Mouse (Mus musculus) CD4-positive, CD25-positive, alpha-beta regulatory T cell, adult 4 months (primary cell): ENCODE results near the gene Glb1l2. TPM values are rescaled to one million over a fixed set of nuclear protein-coding genes. Genes with fewer than 3 reads are reported as not detected.

ENCODE experiments used
- ATAC-seq: one replicate; pipeline ENCODE4 v1.8.0; 2017
- polyA plus RNA-seq, 2 experiments: library from polyadenylated mRNA; unstranded; fragments of 100-300 nt; shearing (Covaris generic); gene quantifications; one replicate each; pipeline ENCODE4 v1.2.1; 2017

The Glb1l2 gene
- not detected for polyA plus RNA-seq

DNA sequence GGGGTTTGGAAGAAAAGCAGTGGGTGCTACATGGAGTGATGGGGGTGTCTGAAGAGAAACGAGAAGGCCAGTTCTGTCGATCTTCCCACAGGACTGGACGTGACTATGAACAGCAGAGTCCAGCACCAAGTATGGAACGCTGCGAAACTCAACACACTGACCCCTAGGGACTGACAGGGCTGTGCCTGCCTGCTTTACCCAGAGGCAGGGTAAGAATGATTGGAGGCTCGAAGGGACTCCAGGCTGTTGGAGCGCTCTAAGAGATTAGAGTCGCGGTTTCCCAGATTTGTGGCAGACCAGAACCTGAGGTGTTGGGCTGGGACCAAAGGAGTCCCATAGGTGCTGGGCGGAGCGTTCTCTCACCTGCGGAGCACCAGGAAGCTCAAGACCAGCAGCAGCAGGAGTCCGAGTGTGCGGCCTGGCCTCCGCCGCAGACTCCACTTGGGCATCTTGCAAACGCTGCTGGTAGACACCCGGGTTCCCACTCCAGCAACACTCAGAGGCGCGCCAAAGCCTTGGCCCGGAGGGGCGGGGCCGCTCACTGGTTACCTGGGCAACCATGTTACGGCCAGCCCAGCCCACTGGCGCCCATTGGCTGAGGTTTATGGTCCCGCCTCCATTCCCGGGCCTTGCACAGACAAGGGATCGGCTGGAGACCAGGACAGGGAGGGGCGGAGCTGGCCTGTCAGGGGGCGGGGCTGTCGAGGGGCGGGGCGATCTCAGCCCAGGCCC lies at the start of gene Glb1l2:
Glb1l2 (minus strand) TSS at position 534 of the 732 bp plus-strand sequence.
- ATAC-seq, result no peak

DNA sequence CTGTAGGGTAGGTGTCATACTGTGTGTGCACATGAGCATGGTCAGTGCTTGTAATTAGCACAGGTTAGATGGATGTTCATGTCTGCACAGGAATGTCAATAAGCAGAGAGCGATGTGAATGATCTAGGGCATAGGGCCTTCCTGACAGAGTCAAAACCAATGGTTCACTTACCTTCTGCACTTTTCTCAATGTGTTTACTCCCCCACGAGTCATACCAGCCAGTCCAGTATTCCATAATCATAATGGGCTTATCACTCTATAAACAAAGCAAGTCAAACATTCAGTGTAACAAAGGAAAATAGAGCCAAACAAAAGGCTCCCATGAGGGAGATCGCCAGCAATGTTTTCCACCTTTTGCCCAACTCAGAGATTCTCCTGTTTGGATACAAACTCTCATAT lies 24.8 kb upstream of the Glb1l2 start:
- no peak for ATAC-seq

DNA sequence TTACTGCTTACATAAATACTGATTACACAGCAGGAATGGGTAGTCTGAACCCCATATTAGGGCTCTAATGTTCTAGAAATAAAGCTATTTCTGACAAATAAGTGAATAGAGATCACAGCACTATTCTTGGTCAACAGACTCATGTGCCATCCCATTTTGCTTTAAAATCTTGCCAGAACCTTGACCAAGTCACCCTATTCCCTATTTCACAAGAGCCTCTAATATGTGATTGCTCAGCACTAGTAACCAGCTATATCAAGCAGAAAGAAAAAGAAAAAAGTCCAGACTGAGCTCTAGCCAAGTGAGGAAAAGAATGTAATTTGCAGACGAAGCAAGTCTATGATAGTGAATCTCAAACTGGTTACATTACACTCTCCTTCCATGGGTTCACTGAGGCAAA lies 13.7 kb upstream of the Glb1l2 start:
- ATAC-seq, result no peak

DNA sequence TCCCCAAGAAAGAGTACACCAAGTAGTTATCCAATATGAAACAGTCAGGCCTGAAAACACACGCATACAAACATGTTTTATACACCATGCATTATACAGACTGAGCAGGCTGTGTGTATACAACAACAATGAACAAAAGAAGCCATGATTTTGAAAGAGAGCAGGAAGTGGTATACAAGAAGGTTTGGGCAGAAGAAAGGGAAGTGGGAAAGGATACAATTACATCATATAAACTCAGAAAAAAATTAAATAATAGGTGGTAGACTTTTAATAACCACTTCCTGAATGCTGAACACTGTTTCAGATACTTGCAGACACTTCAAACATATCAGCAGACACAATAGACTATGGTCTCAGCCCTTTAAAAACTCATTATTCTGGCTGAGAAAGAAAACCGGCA lies 2.5 kb upstream of the Glb1l2 start:
- ATAC-seq, result no peak

DNA sequence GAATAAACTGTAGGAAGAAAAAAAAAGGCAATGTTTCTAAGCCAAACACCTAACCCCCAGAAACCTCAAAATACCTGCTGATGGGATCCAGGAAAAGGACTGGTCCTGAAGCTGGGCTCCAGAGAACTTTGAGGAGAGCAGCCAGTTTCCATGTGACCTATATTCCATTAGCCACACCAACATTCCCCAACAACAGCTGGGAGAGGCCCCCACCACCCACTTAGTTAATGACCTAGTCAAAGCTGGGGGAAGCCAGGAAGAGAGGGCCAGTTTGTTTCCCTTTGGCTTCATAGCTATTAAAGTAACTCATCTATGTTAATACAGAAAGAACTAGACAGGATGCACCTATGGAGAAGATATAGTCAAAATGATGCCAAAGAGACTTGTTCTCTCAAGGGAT lies 1.9 kb downstream of the Glb1l2 start:
- ATAC-seq, result no peak

DNA sequence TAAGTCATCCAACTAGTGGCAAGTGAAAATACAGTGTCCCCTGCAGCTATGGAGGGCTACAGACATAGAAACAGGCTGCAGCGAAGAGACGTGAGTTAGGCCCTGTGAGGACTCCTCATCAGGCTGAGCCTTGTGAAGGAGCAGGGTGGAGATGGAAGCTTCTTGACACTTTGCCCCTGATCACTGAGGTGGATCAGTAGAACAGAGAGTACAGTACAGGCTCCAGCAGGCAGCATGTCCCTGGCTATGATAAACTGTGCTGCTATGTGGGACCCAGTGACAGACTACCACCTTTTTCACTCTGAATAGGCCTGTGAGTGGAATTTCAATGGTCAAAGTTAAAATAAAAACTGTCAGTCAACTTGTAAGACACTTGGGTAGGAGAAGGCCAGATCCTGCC lies 5.9 kb downstream of the Glb1l2 start:
- ATAC-seq, result no peak

DNA sequence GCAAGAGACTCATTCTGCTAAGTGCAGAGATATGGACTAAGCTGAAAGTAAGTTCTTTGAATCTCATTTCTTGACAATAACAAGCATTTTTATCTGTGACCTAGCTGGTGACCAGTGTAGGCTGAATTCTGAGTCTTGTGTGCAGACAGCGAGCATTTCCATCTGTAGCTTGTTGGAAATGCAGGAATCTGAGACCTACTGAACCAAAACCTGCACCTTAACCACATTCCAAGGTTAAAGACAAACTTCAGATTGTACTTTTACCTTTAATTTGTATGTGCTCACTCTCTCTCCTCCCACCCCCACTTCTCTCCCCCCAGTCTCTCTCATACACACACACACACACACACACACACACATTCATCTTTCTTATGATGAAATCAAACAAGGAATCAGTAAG lies 7.5 kb downstream of the Glb1l2 start:
- no peak for ATAC-seq

DNA sequence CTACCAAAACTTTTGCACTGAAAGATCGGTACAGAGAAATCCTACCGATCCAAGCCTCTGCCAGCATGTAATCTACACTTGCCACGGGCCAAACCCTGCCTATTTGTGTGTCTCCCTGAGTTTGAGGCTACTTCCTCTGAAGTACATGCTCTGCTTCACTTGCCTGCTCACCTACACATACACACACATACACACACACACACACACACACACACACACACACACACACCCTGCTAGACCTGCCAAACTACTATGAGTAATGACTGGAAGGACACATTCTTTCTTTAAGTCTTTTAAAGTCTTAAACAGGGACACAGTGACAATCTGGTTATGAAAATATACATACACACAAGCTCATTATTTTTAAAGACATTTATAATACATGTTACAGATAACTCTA lies 8.1 kb downstream of the Glb1l2 start:
- ATAC-seq, result no peak

DNA sequence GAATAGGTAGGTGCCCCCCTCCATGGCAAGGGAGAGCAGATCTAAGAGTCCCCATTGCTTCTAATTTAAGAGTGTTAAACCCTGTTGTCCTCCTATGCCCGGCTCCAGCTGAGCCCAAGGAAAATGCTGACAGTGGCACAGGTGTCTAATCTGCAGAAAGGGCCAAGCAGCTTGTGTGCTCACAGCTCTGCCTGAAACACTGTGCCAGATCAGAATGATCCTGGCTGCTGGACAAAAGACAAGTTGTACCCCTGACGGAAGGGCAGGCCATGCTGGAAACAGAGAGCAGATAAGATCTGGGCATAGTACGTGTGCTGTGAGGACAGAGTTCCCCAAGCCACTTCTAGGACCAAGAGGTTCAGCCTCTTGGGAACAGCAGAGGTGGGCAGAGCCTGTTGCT lies 13.4 kb downstream of the Glb1l2 start:
- ATAC-seq, result no peak

DNA sequence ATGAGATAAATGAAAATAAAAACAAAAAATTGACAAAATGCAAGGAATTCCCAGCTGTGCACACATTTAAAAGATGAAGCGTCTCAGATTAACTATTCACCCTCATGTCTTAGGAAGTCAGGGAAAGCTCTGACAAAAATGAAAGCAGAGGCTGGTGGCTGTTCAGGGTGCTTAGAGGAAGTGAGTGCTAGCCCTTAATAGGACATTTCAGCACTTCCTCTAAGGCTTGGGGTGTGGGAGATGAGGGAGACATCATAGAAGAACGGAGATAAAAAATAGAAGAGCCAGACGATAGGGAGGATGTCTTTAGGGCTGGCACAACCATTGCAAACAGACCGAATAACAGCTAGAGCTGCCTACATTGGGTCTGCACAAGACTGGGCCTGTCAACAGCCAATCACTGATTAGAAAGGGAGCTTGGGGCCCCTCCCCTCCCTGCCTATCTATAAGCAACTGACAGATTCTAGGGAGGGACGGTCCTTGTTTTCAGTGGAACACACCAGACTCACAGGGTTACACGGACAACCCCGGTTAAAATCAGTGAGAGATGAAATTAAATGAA lies 22.8 kb downstream of the Glb1l2 start:
- no peak for ATAC-seq

DNA sequence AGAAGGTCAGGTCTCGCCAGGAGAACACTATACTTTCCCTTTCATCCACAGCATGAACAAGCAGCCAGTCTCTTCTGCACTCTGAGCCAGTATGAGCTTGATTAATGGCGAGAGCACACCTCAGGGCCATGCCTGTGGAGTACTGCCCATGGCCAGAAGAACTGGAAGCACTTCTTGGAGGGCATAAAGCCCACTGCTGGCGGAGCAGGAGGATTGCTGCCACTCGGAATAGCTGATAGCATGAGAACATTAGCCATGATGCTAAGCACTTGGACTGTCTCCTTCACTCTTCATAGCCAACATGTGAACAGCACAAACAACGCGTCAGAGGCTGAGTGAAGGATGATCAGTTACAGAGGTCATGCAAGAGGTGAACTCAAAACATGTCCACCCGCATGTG lies 27.8 kb downstream of the Glb1l2 start:
- no peak for ATAC-seq

DNA sequence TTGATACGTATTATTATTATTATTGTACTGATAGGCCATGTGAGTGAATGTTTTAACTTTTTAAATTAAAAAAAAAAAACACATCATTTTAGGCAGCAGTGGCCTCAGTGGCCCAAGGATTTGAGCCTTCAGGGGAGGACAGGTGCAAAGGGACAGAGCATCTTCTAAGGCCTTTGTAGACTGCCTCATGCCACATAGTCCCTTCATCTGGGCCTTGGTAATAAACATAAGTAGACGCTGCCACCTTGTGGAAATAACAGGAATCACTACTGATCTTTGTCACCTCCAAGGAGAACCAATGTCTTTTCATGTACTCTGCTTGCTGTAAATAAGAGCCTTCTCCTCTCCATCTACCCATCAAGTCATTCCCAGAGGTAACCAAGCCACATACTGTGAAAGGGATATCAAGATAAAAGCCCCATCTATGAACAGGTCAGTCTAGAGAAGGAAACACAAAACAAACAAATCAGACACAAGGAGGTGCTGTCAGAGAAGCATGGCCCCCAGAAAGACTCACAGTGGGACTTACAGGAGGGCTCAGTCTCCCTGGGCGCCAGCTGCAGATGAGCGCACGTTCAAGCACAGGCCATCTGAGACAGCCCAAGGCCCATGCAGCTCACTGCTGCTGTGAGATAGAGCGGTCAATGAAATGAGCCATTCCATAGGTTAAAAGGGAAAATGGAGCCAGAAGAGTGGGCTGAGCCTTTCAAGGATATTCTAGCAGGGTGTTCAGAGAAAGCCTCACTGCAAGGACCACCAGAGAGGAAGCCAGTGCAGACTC lies 30.0 kb downstream of the Glb1l2 start:
- no peak for ATAC-seq

DNA sequence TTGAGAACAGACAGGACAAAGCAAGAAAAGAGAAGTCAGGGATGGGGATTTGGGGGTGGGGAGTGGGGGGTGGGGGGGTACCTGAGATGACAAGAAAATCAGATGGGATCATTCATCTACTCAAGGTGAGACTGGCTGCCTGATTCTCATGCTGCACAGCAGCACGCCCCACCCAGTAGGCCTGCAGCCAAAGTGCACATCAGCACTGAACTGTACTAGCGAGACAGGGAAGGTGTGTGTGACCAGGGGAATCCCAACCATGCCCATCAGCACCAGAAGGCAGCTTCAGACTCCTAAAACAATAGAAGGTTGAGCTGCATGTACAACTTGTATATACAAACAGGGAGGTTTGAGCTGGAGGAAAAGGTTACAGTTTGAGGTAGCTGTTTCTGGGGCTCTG lies 30.6 kb downstream of the Glb1l2 start:
- no peak for ATAC-seq

DNA sequence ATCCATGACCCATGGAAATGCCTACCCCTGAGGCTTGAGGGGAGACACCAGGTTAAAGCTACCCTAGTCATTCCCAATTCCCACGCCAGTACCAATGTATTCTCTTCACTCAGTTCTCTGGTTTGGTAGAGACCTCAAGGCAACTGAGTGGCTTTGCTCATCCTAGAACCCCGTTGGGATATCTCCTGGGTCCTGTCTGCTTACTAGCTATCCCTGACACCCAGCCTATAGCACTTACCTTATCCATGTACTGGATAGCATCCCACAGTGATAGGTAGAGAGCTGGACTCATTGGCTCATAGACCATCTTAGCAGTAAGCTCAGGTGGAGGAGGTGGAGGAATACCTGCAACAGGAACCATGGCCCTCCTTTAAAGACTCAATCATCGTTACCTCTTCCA lies 38.1 kb downstream of the Glb1l2 start:
- ATAC-seq, result no peak

DNA sequence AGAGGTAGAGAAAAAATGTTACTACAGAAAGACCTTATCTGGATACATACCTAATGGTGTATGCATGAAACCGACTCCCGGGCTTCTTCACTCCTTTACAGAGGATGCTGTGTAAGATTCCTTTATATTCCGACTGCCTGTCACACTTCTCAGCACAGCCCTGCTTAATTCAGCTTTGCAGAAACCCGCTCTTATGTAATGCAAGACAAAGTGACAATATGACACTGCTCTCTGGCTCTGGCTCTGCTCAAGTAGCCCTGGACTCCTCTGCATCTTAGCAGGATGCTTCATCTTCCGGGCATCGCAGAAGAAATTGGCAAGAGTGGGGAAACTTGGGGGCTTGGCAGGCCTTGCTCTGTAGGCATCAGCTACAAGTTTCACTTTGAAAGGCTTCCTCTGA lies 43.8 kb downstream of the Glb1l2 start:
- no peak for ATAC-seq

DNA sequence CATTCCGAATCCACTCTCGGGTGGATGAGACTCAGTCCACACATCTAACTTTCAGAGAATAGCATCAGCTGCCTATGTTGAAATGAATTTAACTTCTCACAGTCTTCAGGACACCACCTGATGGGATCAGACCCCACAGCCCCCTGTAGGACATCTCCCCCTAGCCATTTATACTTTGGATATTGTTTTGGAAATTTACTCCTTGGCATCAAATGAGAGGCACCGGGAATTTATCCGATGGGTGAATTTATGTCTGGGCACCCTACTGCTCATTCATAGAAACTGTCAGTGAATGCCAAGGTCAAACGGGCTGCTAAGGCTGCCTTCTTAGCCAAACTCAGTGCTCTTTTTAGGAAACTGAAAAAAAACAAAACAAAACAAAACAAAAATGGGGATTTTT lies 45.7 kb downstream of the Glb1l2 start:
- no peak for ATAC-seq

DNA sequence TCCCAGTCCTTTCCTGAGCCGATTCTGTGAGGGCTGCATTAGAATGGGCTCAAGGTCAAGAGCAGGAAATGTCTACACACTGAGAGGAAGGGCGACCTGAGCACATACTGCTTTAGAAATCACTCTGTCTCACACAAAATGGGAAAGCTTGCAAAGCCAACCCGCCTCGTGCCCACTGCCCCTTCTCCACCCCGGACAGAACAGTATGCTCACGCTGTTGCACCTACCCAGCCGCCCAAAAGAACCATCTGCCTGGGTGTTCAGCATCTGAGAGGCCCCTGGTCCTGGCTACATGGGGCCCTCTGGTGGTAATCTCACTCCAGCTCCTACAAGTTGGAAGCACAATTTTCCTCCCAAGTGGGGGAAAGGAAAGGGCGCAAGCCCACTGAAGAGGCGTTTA lies 46.2 kb downstream of the Glb1l2 start:
- no peak for ATAC-seq

DNA sequence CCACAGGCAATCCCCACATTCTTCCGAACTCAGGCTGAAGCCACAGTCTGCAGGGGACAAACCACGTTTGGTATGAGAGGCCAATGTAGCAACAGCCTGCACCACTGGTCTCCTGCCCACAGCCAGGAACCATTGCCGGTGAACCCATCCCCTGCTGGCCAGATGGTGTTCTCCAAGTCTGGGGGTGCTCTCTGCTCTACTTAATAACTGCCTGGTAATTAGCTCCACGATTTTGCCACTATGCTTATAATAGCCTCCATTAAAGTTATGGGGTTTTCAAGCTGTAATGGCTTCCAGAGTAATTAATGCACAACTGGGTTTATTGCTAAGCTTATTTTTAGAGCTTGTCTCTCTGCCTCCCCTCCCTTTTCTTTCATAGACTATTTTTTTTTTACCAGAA lies 57.4 kb downstream of the Glb1l2 start:
- ATAC-seq, result no peak

DNA sequence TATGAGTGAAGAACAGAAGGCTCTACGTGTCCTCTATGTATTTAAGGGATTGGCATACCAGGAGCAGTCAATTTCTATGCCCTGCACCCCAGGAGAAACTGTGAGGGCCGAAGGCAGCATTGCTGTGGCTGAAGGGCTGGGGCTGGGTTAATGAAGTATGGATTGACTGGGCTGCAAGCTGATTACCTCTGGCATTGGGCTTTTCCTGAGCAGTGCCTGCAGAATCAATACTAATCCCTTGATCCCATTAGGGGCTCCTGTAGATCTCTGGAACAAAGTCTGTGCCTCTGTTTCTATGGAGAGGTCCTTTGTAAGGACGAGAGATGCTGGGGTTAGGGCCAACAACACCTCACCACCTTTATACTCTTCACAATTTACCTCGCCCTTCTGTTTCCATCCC lies 59.1 kb downstream of the Glb1l2 start:
- ATAC-seq, result no peak

DNA sequence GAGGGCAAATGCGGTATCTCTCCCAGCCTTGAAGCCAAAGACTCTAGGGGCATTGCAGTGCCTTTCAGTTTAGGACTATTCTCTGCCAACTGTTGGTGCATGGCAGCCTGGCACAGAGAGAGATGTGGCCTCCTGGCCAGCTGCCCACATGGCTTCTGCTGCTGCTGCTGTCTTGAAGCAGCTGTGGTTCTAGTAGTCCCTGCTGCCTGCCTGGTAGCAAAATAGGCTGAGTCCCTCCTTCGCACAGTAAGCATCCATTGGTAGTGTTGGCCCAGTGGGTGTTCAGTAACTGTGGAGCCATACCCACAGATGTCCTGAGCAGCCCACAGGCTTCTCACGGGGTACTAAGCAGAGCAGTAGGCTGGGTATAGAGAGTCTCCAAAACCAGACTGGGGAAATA lies 63.5 kb downstream of the Glb1l2 start:
- no peak for ATAC-seq

DNA sequence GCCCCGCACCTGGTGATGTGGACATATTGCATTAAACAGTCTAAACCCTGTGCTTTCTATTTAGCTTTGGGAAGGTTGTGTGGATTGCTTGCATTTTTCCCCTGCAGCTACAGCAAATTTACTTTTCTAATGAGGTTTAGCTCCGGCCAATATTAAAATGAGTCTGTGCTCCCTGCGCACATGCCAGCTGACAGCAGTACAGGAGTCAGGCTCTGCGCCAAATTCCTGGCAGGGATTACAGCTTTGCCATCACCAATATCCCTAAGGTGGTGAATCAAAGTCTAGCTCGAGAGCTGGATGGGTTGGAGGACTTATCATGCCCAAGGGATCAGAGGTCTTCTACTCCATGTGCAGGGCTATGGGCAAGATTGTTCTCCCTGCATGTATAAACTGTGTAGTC lies 69.2 kb downstream of the Glb1l2 start:
- ATAC-seq, result no peak

DNA sequence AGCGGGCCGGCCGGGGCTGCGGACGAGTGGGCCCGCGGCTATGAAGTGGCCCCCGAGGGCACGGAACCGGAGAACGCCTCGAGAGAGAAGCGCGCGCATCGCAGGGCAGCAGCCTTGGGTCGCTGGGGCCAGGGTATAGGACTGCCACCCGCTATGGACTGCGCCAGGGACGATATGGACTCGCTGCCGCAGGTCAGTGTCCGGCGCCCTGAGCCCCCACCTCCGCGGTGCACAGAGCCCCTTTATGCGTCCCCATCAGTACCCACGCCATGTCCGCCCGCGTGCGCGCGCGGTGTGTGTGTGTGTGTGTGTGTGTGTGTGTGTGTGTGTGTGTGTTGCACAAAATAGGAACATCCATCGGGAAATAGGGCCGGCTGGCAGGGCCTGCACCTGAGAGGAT lies 72.3 kb downstream of the Glb1l2 start:
- no peak for ATAC-seq

DNA sequence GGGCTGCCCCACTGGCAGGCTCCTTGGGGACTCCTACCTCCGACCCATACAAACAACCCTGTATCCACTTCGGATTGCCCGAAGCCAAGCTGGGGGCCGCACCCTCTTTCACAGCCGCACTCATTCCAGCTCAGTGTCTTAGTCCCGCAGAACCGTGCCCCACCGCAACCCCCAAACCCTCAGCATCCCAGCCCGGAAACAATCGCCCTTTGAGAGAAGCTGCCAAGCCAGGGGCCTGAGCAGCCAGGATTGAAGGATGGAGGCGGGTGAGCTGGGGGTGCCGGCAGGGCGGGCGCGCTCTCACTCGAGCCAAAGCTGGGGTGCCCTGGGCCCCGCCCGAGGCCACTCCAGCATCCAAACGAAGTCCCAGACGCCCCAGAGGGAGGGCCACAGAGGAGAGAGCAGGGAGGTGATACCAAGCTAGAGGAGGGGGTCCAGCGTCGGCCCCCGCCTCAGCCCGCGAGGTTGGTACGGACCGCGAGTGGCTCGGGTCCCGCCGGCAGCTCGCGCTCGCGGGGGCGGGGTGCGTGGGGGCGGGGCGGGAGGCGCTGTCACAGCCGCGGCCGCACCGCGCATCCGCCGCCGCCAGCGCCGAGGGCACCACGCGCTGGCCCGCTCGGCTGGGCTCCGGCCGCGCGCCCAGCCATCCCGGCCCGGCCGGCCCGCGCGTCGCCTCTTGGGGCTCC lies 72.9 kb downstream of the Glb1l2 start, which contains the start of gene B3gat1:
B3gat1 (plus strand) TSS at position 523 of the 686 bp plus-strand sequence.
- ATAC-seq, result no peak
